Mouse (Mus musculus): Measurements from ENCODE around the gene Ccdc187.
A peak's percentile ranks its signal among the peaks of the same experiment; 100 is the strongest.

Ccdc187 gene

GRCm38 (mm10) chr2:26225242-26225641 lies 69.1 kb downstream of the Ccdc187 start:
- no peak for DNase-seq (ENCODE audit: extremely low read depth, low read depth)

GRCm38 (mm10) chr2:26223961-26224360 lies 70.4 kb downstream of the Ccdc187 start:
- DNase-seq (ENCODE audit: extremely low read depth, low read depth) = no peak

- DNase-seq (ENCODE audit: extremely low read depth, low read depth) = no peak
Measured at GRCm38 (mm10) chr2:26214526-26214925, 79.8 kb downstream of the Ccdc187 start.

GRCm38 (mm10) chr2:26209566-26209965 lies 84.8 kb downstream of the Ccdc187 start:
- DNase-seq (ENCODE audit: extremely low read depth, low read depth) = no peak

GRCm38 (mm10) chr2:26208126-26208789 lies 86.1 kb downstream of the Ccdc187 start, which contains the start of gene Lhx3:
Gene Lhx3, minus strand, starts transcription at chr2:26208289.
- DNase-seq (ENCODE audit: extremely low read depth, low read depth) = peak; percentile 33

- DNase-seq (ENCODE audit: extremely low read depth, low read depth) = no peak
Measured at GRCm38 (mm10) chr2:26207559-26207958, 86.8 kb downstream of the Ccdc187 start.

GRCm38 (mm10) chr2:26205761-26206160 lies 88.6 kb downstream of the Ccdc187 start:
- DNase-seq (ENCODE audit: extremely low read depth, low read depth) = no peak

GRCm38 (mm10) chr2:26205126-26205525 lies 89.2 kb downstream of the Ccdc187 start:
- DNase-seq (ENCODE audit: extremely low read depth, low read depth) = no peak

- DNase-seq (ENCODE audit: extremely low read depth, low read depth) = no peak
Measured at GRCm38 (mm10) chr2:26202849-26203475, 91.4 kb downstream of the Ccdc187 start.

GRCm38 (mm10) chr2:26201926-26202848 lies 92.2 kb downstream of the Ccdc187 start:
- no peak for DNase-seq (ENCODE audit: extremely low read depth, low read depth)

- no peak for DNase-seq (ENCODE audit: extremely low read depth, low read depth)
Measured at GRCm38 (mm10) chr2:26198488-26198887, 95.9 kb downstream of the Ccdc187 start.

- no peak for DNase-seq (ENCODE audit: extremely low read depth, low read depth)
Measured at GRCm38 (mm10) chr2:26194552-26195339, 99.6 kb downstream of the Ccdc187 start.
